Mouse (Mus musculus): ENCODE measurements at regions not wholly inside any gene's neighbourhood (a gene's known extent, or its start where the extent isn't known, plus 50 kb on each side); places are given as distances from the start of the nearest gene placed in this dataset.

GRCm38 (mm10) chr4:47971861-47972260 is 73.1 kb upstream of the Nr4a3 start:
- no peak for TF ChIP-seq CTCF (IDR thresholded peaks at IDR 0.05; ENCODE audit: low read depth)
- no peak for TF ChIP-seq EP300 (IDR thresholded peaks at IDR 0.05; ENCODE audit: low read depth)
